Mouse (Mus musculus): Measurements from ENCODE around the gene 6030458C11Rik. TPM values are rescaled to one million over a fixed set of nuclear protein-coding genes. Genes with fewer than 3 reads are reported as not detected.

6030458C11Rik gene
- total and polyA plus RNA-seq, 3 experiments = 17.5 to 38.3 (median 30.6) TPM

- no peaks in the 10 kb centered on the region for H3K4me1 ChIP-seq (ENCODE audit: control insufficient read depth in 1 of 2, insufficient read depth in 2 of 2)
- no peaks in the 10 kb centered on the region for H3K9me3 ChIP-seq (replicated peaks; ENCODE audit: low read length)
- H3K4me3 ChIP-seq (replicated peaks in 1 of 3; ENCODE audit: low read depth in 2 of 3, low read length in 2 of 3, poor library complexity in 1 of 3) = no peak overlapping the region
- TF ChIP-seq ELF1 (IDR thresholded peaks at IDR 0.05; ENCODE audit: low read depth, low read length) = no peak
- TF ChIP-seq BHLHE40 (IDR thresholded peaks at IDR 0.05; ENCODE audit: low read depth, low read length) = no peak
- TF ChIP-seq RCOR1 (conservative IDR thresholded peaks at IDR 0.05; ENCODE audit: low read depth, low read length) = no peak
- TF ChIP-seq RAD21 (IDR thresholded peaks at IDR 0.05; ENCODE audit: low read depth, low read length) = no peak
- no peak for TF ChIP-seq CHD1 (IDR thresholded peaks at IDR 0.05; ENCODE audit: low read depth, low read length)
- TF ChIP-seq GABPA (IDR thresholded peaks at IDR 0.05; ENCODE audit: insufficient replicate concordance, low read depth, low read length) = no peak
- TF ChIP-seq TBP (conservative IDR thresholded peaks at IDR 0.05; ENCODE audit: low read depth, low read length) = no peak
- TF ChIP-seq MXI1 (IDR thresholded peaks at IDR 0.05; ENCODE audit: low read depth, low read length) = no peak
- TF ChIP-seq IRF4 (IDR thresholded peaks at IDR 0.05; ENCODE audit: low read depth, low read length) = no peak
- TF ChIP-seq JUN (IDR thresholded peaks at IDR 0.05; ENCODE audit: insufficient read depth, low read depth, low read length) = no peak
- no peak for TF ChIP-seq ZKSCAN1 (IDR thresholded peaks at IDR 0.05; ENCODE audit: borderline replicate concordance, low read depth, low read length)
- no peak for TF ChIP-seq UBTF (IDR thresholded peaks at IDR 0.05; ENCODE audit: low read depth, low read length)
- TF ChIP-seq NELFE (IDR thresholded peaks at IDR 0.05; ENCODE audit: low read depth, low read length) = no peak
- TF ChIP-seq TCF12 (IDR thresholded peaks at IDR 0.05; ENCODE audit: low read depth, low read length) = no peak
- TF ChIP-seq POLR2AphosphoS2 (IDR thresholded peaks at IDR 0.05; ENCODE audit: low read depth, low read length) = no peak
- TF ChIP-seq MAZ (IDR thresholded peaks at IDR 0.05; ENCODE audit: low read depth, low read length) = no peak
- TF ChIP-seq MAX (IDR thresholded peaks at IDR 0.05; ENCODE audit: low read length) = no peak
- TF ChIP-seq CHD2 (IDR thresholded peaks at IDR 0.05; ENCODE audit: low read length) = no peak
- TF ChIP-seq NRF1 (IDR thresholded peaks at IDR 0.05; ENCODE audit: low read depth, low read length) = no peak
- H3K27ac ChIP-seq (ENCODE audit: insufficient read depth, low read depth) = no peak overlapping the region
- DNase-seq (ENCODE audit: extremely low read depth) = no peak
- no peak overlapping the region for H3K4me2 ChIP-seq (ENCODE audit: insufficient read depth, low read depth, poor library complexity, severe bottlenecking)
- in situ Hi-C loops (cut with MboI; ENCODE audit: low pct_ligation_motif_present, low pct_unique_long_range_greater_than_20kb, low sequenced_read_pairs) (no loop called here), dilution Hi-C loops (cut with MboI; ENCODE audit: extremely low pct_ligation_motif_present, extremely low pct_unique_long_range_greater_than_20kb, low sequenced_read_pairs) (no loop called here)
- no peaks in the 10 kb centered on the region for H3K79me2 ChIP-seq (replicated peaks; ENCODE audit: control insufficient read depth, extremely low read depth, insufficient read depth, poor library complexity, severe bottlenecking)
- H3K9ac ChIP-seq (ENCODE audit: insufficient read depth, low read depth) = no peak overlapping the region
- H3K36me3 ChIP-seq (replicated peaks in 1 of 2; ENCODE audit: control insufficient read depth in 1 of 2, insufficient read depth in 1 of 2, low read length in 1 of 2) = no peaks in the 10 kb centered on the region
- H3K27me3 ChIP-seq (replicated peaks) = no peaks in the 10 kb centered on the region
Observed at GRCm38 (mm10) chr15:12766848-12767247, 57.6 kb downstream of the 6030458C11Rik start.

DNA sequence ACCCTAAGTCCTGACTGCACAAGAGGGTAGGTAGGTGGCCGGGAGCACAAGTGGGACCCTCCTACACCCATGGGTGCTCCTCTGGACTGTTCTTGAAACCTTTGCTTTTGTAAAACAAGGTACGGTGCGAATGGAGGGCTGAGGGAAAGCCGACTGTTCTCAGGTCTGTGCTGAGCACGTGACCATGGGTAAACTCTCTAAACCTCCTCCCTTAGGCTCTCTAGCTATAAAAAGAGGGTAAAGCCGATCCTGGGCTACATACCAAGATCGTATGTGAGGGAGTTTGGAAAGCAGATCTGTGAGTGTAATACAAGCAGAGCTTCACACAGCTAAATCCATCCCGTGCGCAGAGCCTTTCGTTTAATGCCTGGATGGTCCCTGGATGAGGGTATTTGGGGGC is 61.3 kb downstream of the 6030458C11Rik start:
- H3K9me3 ChIP-seq (replicated peaks; ENCODE audit: low read length) = no peaks in the 10 kb centered on the region
- H3K4me1 ChIP-seq (ENCODE audit: control insufficient read depth in 1 of 2, insufficient read depth in 2 of 2) = no peaks in the 10 kb centered on the region
- dilution Hi-C loops (cut with MboI; ENCODE audit: extremely low pct_ligation_motif_present, extremely low pct_unique_long_range_greater_than_20kb, low sequenced_read_pairs) (no loop called here), in situ Hi-C loops (cut with MboI; ENCODE audit: low pct_ligation_motif_present, low pct_unique_long_range_greater_than_20kb, low sequenced_read_pairs) (no loop called here)
- DNase-seq (ENCODE audit: extremely low read depth) = no peak
- no peak for TF ChIP-seq CHD1 (IDR thresholded peaks at IDR 0.05; ENCODE audit: low read depth, low read length)
- TF ChIP-seq PAX5 (IDR thresholded peaks at IDR 0.05; ENCODE audit: low read length) = no peak
- no peak for TF ChIP-seq E2F4 (IDR thresholded peaks at IDR 0.05; ENCODE audit: insufficient replicate concordance, low read depth, low read length)
- TF ChIP-seq ZNF384 (IDR thresholded peaks at IDR 0.05; ENCODE audit: low read depth, low read length) = no peak
- no peak for TF ChIP-seq GABPA (IDR thresholded peaks at IDR 0.05; ENCODE audit: insufficient replicate concordance, low read depth, low read length)
- no peak for TF ChIP-seq USF2 (conservative IDR thresholded peaks at IDR 0.05; ENCODE audit: low read depth, low read length)
- TF ChIP-seq NELFE (IDR thresholded peaks at IDR 0.05; ENCODE audit: low read depth, low read length) = no peak
- TF ChIP-seq MAX (IDR thresholded peaks at IDR 0.05; ENCODE audit: low read length) = no peak
- no peak for TF ChIP-seq ZKSCAN1 (IDR thresholded peaks at IDR 0.05; ENCODE audit: borderline replicate concordance, low read depth, low read length)
- no peak for TF ChIP-seq HCFC1 (IDR thresholded peaks at IDR 0.05; ENCODE audit: low read depth, low read length)
- TF ChIP-seq KAT2A (IDR thresholded peaks at IDR 0.05; ENCODE audit: insufficient replicate concordance, low read length) = no peak
- no peak for TF ChIP-seq CTCF (conservative IDR thresholded peaks at IDR 0.05 in 1 of 2, IDR thresholded peaks at IDR 0.05 in 1 of 2; ENCODE audit: low read depth in 2 of 2, low read length in 2 of 2)
- H3K79me2 ChIP-seq (replicated peaks; ENCODE audit: control insufficient read depth, extremely low read depth, insufficient read depth, poor library complexity, severe bottlenecking) = no peaks in the 10 kb centered on the region
- no peak overlapping the region for H3K27ac ChIP-seq (ENCODE audit: insufficient read depth, low read depth)
- no peaks in the 10 kb centered on the region for H3K36me3 ChIP-seq (replicated peaks in 1 of 2; ENCODE audit: control insufficient read depth in 1 of 2, insufficient read depth in 1 of 2, low read length in 1 of 2)
- H3K9ac ChIP-seq (ENCODE audit: insufficient read depth, low read depth) = no peak overlapping the region
- H3K4me2 ChIP-seq (ENCODE audit: insufficient read depth, low read depth, poor library complexity, severe bottlenecking) = no peak overlapping the region
- no peaks in the 10 kb centered on the region for H3K27me3 ChIP-seq (replicated peaks)
- no peak overlapping the region for H3K4me3 ChIP-seq (replicated peaks in 1 of 3; ENCODE audit: low read depth in 2 of 3, low read length in 2 of 3, poor library complexity in 1 of 3)

Data from CH12.LX (cell line).